Mouse (Mus musculus): Measurements from ENCODE around the gene Tmem208.
"Not testable (repeated sequence)": the region's sequence is repeated elsewhere in the genome, so short reads cannot be mapped to it uniquely, and the experiment has no call there.

Tmem208 gene

DNA sequence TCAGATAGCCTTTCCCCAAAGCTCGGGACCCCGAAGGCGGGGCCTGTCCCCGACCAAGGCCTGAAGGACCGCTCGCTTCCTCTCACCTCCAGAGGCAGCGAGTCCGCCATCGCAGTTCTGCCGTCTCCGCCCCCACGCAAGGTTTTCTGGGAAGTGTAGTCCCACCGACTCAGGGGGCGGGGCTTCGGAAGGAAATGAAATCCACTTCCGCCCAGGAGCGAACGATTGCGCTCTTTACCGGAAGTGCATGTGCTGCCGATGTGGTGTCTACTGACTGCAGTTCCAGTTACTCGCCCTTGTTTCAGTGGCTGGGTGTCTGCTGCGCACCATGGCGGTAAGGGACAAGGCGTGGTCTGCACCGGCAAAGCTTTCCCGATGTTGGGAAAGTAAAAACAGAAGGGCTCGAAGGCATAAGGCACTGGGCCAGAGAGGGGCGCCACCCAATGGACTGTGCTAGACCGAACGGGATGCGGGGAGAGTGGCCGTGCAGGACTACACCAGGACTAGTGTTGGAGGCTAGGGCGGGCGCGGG lies at the start of gene Tmem208, which contains the start of gene Lrrc29:
Gene Tmem208 (plus strand): TSS at position 214 of the 532 bp plus-strand sequence.
Gene Lrrc29 (minus strand): TSS at position 138 of the 532 bp plus-strand sequence.
- peak; percentile 98 for DNase-seq

DNA sequence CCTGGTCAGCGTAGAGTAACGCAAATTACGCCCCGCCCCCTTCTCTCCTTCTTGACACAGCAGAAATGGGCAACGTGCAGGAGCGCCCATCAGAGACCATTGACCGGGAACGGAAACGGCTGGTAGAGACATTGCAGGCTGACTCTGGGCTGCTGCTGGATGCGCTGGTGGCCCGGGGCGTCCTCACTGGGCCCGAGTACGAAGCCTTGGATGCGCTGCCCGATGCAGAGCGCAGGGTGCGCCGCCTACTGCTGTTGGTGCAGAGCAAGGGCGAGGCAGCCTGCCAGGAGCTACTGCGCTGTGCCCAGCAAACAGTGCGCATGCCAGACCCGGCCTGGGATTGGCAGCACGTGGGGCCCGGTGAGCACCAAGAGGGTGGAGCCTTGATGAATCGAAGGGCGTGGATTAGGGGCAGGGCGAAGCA lies 47.2 kb upstream of the Tmem208 start:
- no peak for DNase-seq

DNA sequence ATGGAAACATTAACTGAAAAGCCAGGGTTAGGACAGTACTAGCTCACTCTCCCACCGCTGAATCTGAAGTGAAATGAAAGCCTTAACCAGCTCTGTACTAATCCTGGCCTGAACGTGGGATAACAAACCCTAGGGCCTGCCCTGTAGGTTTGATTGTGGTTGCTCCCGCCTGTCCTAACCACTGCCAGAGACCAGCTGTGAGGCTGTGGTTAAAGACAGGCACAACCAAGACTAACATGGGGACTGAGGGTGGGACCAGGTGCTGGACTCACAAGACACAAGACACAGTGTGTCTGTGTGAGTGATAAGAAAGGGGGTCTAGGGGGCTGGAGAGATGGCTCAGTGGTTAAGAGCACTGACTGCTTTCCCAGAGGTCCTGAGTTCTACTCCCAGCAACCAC lies 45.6 kb upstream of the Tmem208 start:
- no peak for DNase-seq

DNA sequence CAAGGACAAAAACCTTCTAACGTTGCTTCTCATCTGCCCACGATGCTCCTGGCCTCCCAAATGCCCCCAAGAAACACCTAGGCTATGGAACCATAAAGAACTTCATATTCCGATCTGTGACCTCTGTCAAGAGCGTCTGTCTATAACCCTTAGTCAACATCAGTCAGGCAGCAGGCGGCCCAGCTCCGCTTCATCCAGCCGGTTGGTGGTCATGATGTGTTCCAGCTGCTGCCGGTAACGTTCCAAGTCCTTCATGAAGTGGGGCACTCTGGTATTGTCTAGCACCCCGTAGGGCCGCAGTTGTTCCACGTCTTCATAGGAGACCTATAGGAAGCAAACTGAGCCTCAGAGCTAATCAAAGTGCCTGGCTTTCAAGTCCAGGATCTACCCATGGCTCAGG lies 44.3 kb upstream of the Tmem208 start:
- no peak for DNase-seq

GRCm38 (mm10) chr8:105282239-105282638 lies 43.9 kb upstream of the Tmem208 start:
- DNase-seq: no peak

DNA sequence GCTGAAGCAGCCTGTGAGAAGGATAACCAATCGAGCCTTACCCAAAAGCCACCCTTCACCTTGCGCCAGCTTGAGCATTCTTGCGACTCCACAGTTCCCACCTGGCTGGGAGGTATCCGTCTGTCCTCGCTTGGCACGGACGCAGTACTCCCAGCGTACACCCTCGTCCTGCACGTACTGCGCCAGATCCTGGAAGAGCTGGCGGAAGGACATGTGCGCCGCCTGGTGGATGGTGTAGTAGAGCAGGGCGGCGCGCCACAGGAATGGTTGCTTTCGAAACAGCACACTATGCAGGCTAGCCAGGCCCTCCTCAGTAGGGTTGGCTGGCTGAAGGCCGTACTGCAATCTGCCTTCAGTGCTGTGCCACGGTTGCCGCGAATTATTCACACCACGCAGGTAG lies 43.1 kb upstream of the Tmem208 start:
- no peak for DNase-seq

DNA sequence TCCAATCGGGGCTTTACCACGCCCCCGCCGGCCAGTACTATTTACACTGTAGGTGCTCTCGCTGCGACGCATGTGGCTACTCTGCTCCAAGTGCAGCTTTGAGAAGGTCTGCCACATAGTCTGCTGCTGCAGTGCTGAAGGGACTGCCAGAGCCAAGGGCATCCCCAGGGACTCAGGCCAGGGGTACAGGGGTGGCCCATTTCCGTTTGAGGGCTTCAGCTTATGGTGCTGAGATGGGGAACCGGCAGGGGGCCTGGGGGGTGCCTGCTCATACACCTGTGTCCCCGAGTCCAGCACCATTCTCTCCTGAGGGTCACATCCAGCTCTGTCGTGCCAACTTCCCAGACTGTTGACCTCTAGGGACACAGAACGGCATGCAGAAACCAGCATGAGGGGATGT lies 40.6 kb upstream of the Tmem208 start:
- DNase-seq: no peak

GRCm38 (mm10) chr8:105286907-105287306 lies 39.2 kb upstream of the Tmem208 start:
- DNase-seq: no peak

DNA sequence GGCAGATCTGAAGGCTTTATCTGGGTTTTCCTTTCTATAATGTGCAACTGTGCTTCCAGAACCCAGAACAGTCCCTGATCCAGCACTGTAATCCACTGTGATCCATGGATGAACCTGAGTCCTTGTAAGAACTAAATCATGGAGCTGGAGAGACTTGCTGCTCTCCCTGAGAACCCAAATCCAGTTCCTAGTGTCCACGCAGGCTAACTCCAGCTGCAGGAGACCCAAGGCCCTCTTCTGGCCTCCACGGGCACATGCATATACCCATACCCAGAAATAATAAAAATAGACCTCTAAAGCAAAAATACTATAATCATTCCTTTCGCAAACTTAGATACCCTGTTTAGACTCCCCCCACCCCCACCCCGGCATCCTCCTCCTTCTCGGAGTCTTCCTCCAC lies 37.9 kb upstream of the Tmem208 start:
- no peak for DNase-seq

- DNase-seq: peak; percentile 98
Measured at GRCm38 (mm10) chr8:105288958-105289732, 37.0 kb upstream of the Tmem208 start.

DNA sequence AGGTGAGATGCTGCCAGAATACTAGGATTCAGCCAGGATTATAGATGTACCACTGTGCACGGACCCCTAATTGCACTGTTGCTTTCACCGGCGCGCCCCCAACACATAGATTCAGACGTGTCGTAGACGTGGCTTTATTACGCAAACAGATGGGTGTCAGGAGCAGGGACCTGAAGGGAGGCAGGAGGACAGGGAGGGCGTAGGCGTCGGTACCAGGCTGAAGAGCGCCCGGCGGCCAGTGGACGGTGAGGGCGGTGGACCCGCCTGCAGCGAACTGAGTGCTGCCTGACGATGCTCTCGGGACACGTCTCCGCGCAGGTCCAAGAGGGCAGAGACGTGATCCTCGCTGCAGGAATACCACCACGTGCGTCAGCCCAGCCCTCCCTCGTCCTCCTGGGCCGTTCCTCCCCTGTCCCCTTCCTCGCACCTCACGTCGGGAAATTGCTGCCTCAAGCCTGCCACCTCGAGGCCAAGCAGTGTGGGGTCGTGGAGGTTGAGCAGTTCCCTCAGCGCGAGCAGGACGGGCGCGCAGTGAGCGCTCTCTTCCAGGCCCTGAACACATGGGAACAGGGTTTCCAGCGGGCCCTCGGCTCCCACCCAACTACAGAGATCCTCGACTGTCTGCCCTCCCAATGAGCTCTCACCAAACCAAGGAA lies 36.2 kb upstream of the Tmem208 start, which contains the start of gene 4931428F04Rik:
Gene 4931428F04Rik (minus strand): TSS at position 60 of the 656 bp plus-strand sequence.
- peak; percentile 66 for DNase-seq

- DNase-seq: peak; percentile 89
Measured at GRCm38 (mm10) chr8:105290554-105291314, 35.4 kb upstream of the Tmem208 start.

GRCm38 (mm10) chr8:105291364-105291763 lies 34.8 kb upstream of the Tmem208 start:
- not testable (repeated sequence) for DNase-seq

DNA sequence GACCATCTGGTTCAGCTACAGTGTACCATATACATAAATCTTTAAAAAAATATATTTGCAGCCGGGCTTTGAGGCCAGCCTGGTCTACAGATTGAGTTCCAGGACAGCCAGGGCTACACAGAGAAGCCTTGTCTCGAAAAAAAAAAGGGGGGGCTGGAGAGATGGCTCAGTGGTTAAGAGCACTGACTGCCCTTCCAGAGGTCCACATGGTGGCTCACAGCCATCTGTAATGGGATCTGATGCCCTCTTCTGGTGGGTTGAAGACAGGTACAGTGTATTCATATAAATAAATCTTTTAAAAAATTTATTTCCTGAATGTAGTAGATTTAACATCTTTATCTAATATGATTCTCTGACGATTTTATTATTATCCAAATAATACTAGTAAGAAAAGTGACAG lies 34.4 kb upstream of the Tmem208 start:
- DNase-seq: not testable (repeated sequence)

GRCm38 (mm10) chr8:105292471-105292870 lies 33.7 kb upstream of the Tmem208 start:
- no peak for DNase-seq

DNA sequence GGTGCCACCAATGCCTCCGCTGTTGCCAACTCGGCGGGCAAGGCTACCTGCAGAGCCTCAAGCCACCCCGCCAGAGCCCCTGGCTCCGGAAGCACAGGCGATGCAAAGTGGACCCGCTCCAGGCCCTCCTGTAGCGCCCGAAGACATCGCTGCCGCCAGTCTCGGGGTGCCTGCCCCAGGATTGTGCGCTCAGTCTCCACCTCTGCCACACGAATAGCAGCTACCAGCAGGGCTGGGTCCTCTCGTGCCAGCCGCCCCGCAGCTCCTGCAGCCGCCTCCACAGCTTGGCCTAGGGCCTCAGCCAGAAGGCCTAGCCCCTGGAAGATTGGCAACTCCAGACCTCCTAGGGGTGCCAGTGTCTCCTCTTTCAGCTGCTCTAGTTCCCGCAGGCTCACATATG lies 32.7 kb upstream of the Tmem208 start:
- DNase-seq: no peak

- DNase-seq: no peak
Measured at GRCm38 (mm10) chr8:105294776-105295175, 31.4 kb upstream of the Tmem208 start.

GRCm38 (mm10) chr8:105295256-105295655 lies 30.9 kb upstream of the Tmem208 start:
- DNase-seq: no peak

DNA sequence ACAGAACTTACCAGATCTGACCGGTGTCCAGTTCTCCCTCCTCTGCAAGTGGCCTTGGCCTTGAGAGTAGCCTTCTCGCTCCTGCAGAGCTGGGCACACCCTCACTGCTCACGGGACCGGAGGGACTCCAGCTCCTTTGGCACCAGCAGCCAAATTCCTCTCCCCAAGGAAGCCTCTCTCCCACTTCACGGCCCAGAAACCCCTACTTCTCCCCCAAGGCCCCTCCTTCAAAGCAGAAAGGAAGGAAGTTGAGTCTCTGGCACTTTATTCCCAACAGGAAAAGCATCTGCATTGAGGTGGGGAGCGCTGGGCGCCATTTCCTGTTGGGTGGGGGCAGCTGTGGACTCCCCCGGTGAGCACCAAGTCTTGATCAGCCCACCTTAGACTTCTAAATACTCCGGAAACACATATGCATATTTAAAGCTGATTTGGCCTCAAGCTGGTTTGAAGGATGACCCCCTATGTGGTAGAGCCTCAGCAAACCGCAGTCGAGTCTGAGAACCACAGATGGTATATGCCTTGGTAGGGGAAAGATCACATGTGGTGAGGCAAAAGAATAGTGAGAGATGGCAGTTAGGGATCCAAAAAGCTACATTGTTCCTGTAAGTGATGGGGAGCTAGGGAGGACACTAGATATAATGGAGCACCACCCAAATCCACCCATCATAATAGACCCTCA lies 30.1 kb upstream of the Tmem208 start, which contains the start of gene Exoc3l:
Gene Exoc3l (minus strand): TSS at position 207 of the 679 bp plus-strand sequence.
- peak; percentile 31 for DNase-seq

DNA sequence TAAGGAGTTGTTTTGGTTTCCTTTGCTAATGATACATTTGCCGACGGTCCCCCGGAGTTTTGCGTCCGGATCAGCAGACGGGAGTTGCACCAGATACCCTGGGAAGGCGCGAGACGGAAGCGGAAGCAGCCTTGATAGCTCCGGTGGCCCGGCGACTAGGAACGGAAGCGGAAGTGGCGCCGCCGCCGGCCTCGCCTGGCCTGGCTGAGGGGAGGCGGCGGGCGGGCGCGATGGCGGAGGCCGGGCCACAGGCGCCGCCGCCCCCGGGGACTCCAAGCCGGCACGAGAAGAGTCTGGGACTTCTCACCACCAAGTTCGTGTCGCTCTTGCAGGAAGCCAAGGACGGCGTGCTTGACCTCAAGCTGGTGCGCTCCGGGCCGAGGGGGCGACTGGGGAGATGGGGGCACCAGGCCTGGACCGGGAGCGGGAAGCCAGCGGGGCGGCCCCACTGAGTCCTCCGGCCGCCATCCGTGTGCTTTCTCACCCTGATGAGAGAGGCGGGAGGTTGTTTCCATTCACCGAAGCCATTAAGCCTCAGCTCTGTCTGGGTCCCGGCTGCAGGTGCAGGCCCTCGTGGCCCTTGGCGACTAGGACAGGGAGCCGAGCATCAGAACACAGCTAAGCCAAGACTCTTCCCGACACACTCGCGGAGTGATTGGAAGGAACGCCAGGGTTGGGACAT lies 28.5 kb upstream of the Tmem208 start, which contains the start of gene E2f4:
Gene E2f4 (plus strand): TSS at position 153 of the 682 bp plus-strand sequence.
- DNase-seq: peak; percentile 89

All from thymus, postnatal 25 days (tissue).